Comparison of ENCODE assay signal across 17 mouse cellular contexts in the genomic region with DNA sequence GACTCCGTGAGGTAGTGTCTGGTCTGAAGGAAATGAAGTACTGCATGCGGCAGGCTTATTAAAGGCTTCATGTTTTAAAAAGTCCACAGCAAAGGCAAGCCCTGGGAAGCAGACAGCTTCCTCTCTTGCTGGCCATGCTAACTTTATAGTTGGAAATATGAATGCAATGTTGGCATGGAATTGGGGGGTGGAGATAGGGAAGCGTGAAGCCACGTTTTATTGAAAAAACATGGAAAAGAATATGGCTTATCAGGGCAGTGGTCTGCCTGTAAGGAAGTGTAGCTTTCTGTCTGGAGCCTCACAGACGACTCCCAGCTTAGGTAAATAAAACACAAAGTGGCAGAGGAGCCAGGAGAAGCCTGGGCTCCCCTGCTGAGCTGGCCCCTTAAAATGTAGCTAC.
A peak's percentile ranks its signal among the peaks of the same experiment; 100 is the strongest.
DNase-seq lines count a peak whose midpoint lies in the region; ATAC-seq and TF ChIP-seq lines count a peak whose summit lies in the region.
"Had no signal": no experiment of that assay in that cellular context is flagged by ENCODE, and none has a peak within 500 bp of the region (broad histone marks: within the 10 kb centered on the region; RNA-seq: fewer than 3 reads in every experiment).

No protein-coding gene starts in this region.

- no peak for TF ChIP-seq POLR2A in limb, embryonic 14.5 days (IDR thresholded peaks at IDR 0.05; ENCODE audit: borderline replicate concordance, extremely low read depth, insufficient read depth, insufficient read length)

- intact Hi-C loops in left cerebral cortex, postnatal 10 days (cut with DNase I): no loop called here

- H3K36me3 ChIP-seq in heart, embryonic 13.5 days: no peaks in the 10 kb centered on the region
- H3K36me3 ChIP-seq in embryonic facial prominence, embryonic 11.5 days (replicated peaks; ENCODE audit: control insufficient read depth, insufficient read depth, low read depth, low read length): no peaks in the 10 kb centered on the region
- no peaks in the 10 kb centered on the region for H3K36me3 ChIP-seq in embryonic facial prominence, embryonic 15.5 days
- H3K36me3 ChIP-seq in limb, embryonic 14.5 days (ENCODE audit: control insufficient read depth, insufficient read depth, low read length): no peaks in the 10 kb centered on the region
- H3K36me3 ChIP-seq in hindbrain, embryonic 12.5 days: no peaks in the 10 kb centered on the region
- H3K36me3 ChIP-seq: forebrain, embryonic 15.5 days; hindbrain, embryonic 15.5 days; neural tube, embryonic 15.5 days had no signal

- H3K4me3 ChIP-seq in heart, embryonic 13.5 days: no peak overlapping the region
- H3K4me3 ChIP-seq in embryonic facial prominence, embryonic 11.5 days (ENCODE audit: low read depth, low read length): no peak overlapping the region
- no peak overlapping the region for H3K4me3 ChIP-seq in embryonic facial prominence, embryonic 15.5 days (replicated peaks)
- H3K4me3 ChIP-seq in limb, embryonic 14.5 days (replicated peaks; ENCODE audit: low read length): no peak overlapping the region
- H3K4me3 ChIP-seq in hindbrain, embryonic 12.5 days: no peak overlapping the region
- H3K4me3 ChIP-seq: forebrain, embryonic 15.5 days; hindbrain, embryonic 15.5 days; neural tube, embryonic 15.5 days had no signal

- ATAC-seq in heart, embryonic 13.5 days (ENCODE audit: extremely low read depth, insufficient number of reproducible peaks, low FRiP score, low TSS enrichment): no peak
- ATAC-seq in embryonic facial prominence, embryonic 11.5 days (replicated peaks; ENCODE audit: insufficient number of reproducible peaks, low FRiP score, low TSS enrichment, low read depth): no peak; the same call in 1 of the 2 replicates
- ATAC-seq in embryonic facial prominence, embryonic 15.5 days (ENCODE audit: insufficient number of reproducible peaks, low FRiP score, low TSS enrichment, low read depth): no peak
- ATAC-seq in limb, embryonic 14.5 days (ENCODE audit: low FRiP score, low read depth): peak; percentile 47; the same call in 1 of the 2 replicates
- ATAC-seq in hindbrain, embryonic 12.5 days (ENCODE audit: low FRiP score): no peak
- ATAC-seq: forebrain, embryonic 15.5 days had no signal

- no peaks in the 10 kb centered on the region for H3K9me3 ChIP-seq in heart, embryonic 13.5 days
- H3K9me3 ChIP-seq in embryonic facial prominence, embryonic 11.5 days (replicated peaks; ENCODE audit: control insufficient read depth, low read length): no peaks in the 10 kb centered on the region
- no peaks in the 10 kb centered on the region for H3K9me3 ChIP-seq in embryonic facial prominence, embryonic 15.5 days (replicated peaks)
- no peaks in the 10 kb centered on the region for H3K9me3 ChIP-seq in limb, embryonic 14.5 days (ENCODE audit: control insufficient read depth, low read length)
- no peaks in the 10 kb centered on the region for H3K9me3 ChIP-seq in hindbrain, embryonic 12.5 days (replicated peaks)
- H3K9me3 ChIP-seq: forebrain, embryonic 15.5 days; hindbrain, embryonic 15.5 days; neural tube, embryonic 15.5 days had no signal

- H3K4me2 ChIP-seq in heart, embryonic 13.5 days: no peak overlapping the region
- H3K4me2 ChIP-seq in embryonic facial prominence, embryonic 11.5 days (ENCODE audit: low read depth, low read length): no peak overlapping the region
- H3K4me2 ChIP-seq in embryonic facial prominence, embryonic 15.5 days (replicated peaks): no peak overlapping the region
- peak overlapping the region; percentile 4; the same call in 1 of the 2 replicates for H3K4me2 ChIP-seq in limb, embryonic 14.5 days (replicated peaks; ENCODE audit: low read depth, low read length, severe bottlenecking)
- no peak overlapping the region for H3K4me2 ChIP-seq in hindbrain, embryonic 12.5 days (replicated peaks)
- H3K4me2 ChIP-seq: forebrain, embryonic 15.5 days; hindbrain, embryonic 15.5 days; midbrain, embryonic 11.5 days; neural tube, embryonic 15.5 days had no signal

- no peak overlapping the region for H3K9ac ChIP-seq in heart, embryonic 13.5 days
- H3K9ac ChIP-seq in embryonic facial prominence, embryonic 11.5 days (replicated peaks; ENCODE audit: low read length): no peak overlapping the region
- no peak overlapping the region for H3K9ac ChIP-seq in embryonic facial prominence, embryonic 15.5 days
- H3K9ac ChIP-seq in limb, embryonic 14.5 days (ENCODE audit: low read depth, low read length, severe bottlenecking): no peak overlapping the region
- no peak overlapping the region for H3K9ac ChIP-seq in hindbrain, embryonic 12.5 days
- H3K9ac ChIP-seq: forebrain, embryonic 15.5 days; hindbrain, embryonic 15.5 days; neural tube, embryonic 15.5 days had no signal

- no peak for DNase-seq in heart, postnatal 4 days
- DNase-seq in embryonic facial prominence, embryonic 11.5 days (ENCODE audit: low spot score): peak; percentile 30
- DNase-seq in limb, embryonic 14.5 days (ENCODE audit: low spot score): peak; percentile 21
- no peak for DNase-seq in left cerebral cortex, postnatal 10 days (ENCODE audit: extremely low spot score in 1 of 2, low spot score in 2 of 2)
- DNase-seq: adrenal gland, postnatal 25 days; cerebellum, adult 9-10 months; kidney, adult 8-10 months; kidney, postnatal 14 days; thymus, adult 18-20 months; thymus, postnatal 36 days had no signal

- peaks cover 32% of the 10 kb centered on the region for H3K4me1 ChIP-seq in heart, embryonic 13.5 days
- H3K4me1 ChIP-seq in embryonic facial prominence, embryonic 11.5 days (ENCODE audit: control insufficient read depth, insufficient read depth, low read length): no peaks in the 10 kb centered on the region
- peaks cover 12% of the 10 kb centered on the region; the same call in 1 of the 2 replicates for H3K4me1 ChIP-seq in embryonic facial prominence, embryonic 15.5 days
- H3K4me1 ChIP-seq in limb, embryonic 14.5 days (ENCODE audit: control insufficient read depth, insufficient read depth, low read length): peaks cover 15% of the 10 kb centered on the region
- H3K4me1 ChIP-seq in hindbrain, embryonic 12.5 days: no peaks in the 10 kb centered on the region
- H3K4me1 ChIP-seq: forebrain, embryonic 15.5 days; hindbrain, embryonic 15.5 days; neural tube, embryonic 15.5 days had no signal

- no peaks in the 10 kb centered on the region for H3K27me3 ChIP-seq in heart, embryonic 13.5 days (replicated peaks)
- H3K27me3 ChIP-seq in embryonic facial prominence, embryonic 11.5 days (ENCODE audit: control insufficient read depth, insufficient read depth, low read length): no peaks in the 10 kb centered on the region
- H3K27me3 ChIP-seq in embryonic facial prominence, embryonic 15.5 days: no peaks in the 10 kb centered on the region
- H3K27me3 ChIP-seq in limb, embryonic 14.5 days (ENCODE audit: control insufficient read depth, insufficient read depth, low read length): no peaks in the 10 kb centered on the region
- H3K27me3 ChIP-seq in hindbrain, embryonic 12.5 days: no peaks in the 10 kb centered on the region
- H3K27me3 ChIP-seq: forebrain, embryonic 15.5 days; hindbrain, embryonic 15.5 days; neural tube, embryonic 15.5 days had no signal

- 36% methylated on average over 5 of the region's 5 CpGs for WGBS in heart, embryonic 13.5 days
- WGBS in embryonic facial prominence, embryonic 11.5 days: 41% methylated on average over 5 of the region's 5 CpGs
- WGBS in embryonic facial prominence, embryonic 15.5 days: 22% methylated on average over 5 of the region's 5 CpGs
- WGBS in limb, embryonic 14.5 days: 9% methylated on average over 5 of the region's 5 CpGs
- WGBS in hindbrain, embryonic 12.5 days: 56% methylated on average over 5 of the region's 5 CpGs

- peak overlapping the region; percentile 43 for H3K27ac ChIP-seq in heart, embryonic 13.5 days (replicated peaks)
- H3K27ac ChIP-seq in embryonic facial prominence, embryonic 11.5 days (replicated peaks; ENCODE audit: low read depth, low read length): no peak overlapping the region
- 0 out of 2 replicates have a peak overlapping the region, but pooled peaks have one; percentile 28 for H3K27ac ChIP-seq in embryonic facial prominence, embryonic 15.5 days (replicated peaks)
- peak overlapping the region; percentile 38; the same call in 1 of the 2 replicates for H3K27ac ChIP-seq in limb, embryonic 14.5 days (replicated peaks; ENCODE audit: low read depth, low read length)
- H3K27ac ChIP-seq in hindbrain, embryonic 12.5 days: no peak overlapping the region
- H3K27ac ChIP-seq: forebrain, embryonic 15.5 days; hindbrain, embryonic 15.5 days; neural tube, embryonic 15.5 days had no signal

Comparison
In these comparisons a context has a peak if more than half of its experiments do, and no peak if none do; other contexts are left out.
1. H3K27ac ChIP-seq: peak in heart, embryonic 13.5 days (single experiment), embryonic facial prominence, embryonic 15.5 days (single experiment) and limb, embryonic 14.5 days (single experiment); none in embryonic facial prominence, embryonic 11.5 days (single experiment) and hindbrain, embryonic 12.5 days (single experiment).
2. DNase-seq: peak in embryonic facial prominence, embryonic 11.5 days (single experiment) and limb, embryonic 14.5 days (single experiment); none in heart, postnatal 4 days (single experiment) and left cerebral cortex, postnatal 10 days (0 of 2).